8 mouse cellular contexts compared by ENCODE assay signal in the genomic region with DNA sequence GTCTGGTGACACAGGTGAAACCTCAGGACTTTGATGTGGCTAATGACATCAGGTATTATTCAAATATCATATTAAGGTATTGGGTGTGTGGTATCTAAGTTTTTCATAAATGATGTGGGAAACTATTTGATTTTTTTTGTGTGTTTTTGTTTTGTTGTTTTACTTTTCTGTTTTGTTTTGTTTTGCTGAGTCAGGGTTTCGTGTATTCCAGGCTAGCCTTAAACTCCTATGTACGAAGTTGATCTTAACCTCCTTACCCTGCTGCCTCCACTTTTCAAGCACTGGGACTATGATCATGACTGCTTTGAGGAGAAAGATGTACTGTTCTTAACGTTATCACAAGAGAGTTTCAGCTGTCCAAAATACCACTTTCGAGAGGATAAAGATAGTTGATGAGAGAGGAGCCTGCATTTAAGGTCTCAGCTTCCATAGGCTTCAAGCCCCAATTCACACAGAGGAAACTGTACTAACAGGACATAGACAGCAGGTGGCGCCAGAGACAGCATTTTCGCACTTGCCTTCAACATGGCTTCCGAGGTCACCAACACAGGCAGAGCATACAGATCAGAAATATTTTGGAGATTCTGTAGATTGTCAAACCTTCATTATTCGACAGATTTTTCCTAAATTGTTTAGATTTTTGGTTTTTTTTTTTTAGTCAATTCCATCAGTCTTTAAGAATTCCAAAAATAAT.
DNase-seq lines count a peak whose midpoint lies in the region; ATAC-seq and TF ChIP-seq lines count a peak whose summit lies in the region.

No protein-coding gene starts in this region.

- intact Hi-C loops in heart, postnatal 10 days (cut with DNase I), result loop anchor here (2.0 to 10.0 kb wide), 6 partner anchors 19 to 1893 kb away; a partner anchor contains a TSS

- no peaks in the 10 kb centered on the region for H3K36me3 ChIP-seq in lung, postnatal 0 days (ENCODE audit: insufficient read depth, low read length)

- ATAC-seq in lung, postnatal 0 days, result peak; percentile 37; the same call in 1 of the 2 replicates

- H3K27ac ChIP-seq in lung, postnatal 0 days (ENCODE audit: low read length), result no peak overlapping the region

- TF ChIP-seq EP300 in lung, postnatal 0 days (IDR thresholded peaks at IDR 0.05), result no peak

- peak; percentile 83 for DNase-seq in ES-CJ7 (ENCODE audit: low read depth, low spot score)
- peak; percentile 68 for DNase-seq in adrenal gland, postnatal 25 days
- peak; percentile 74 for DNase-seq in embryo, embryonic 9.5 days (ENCODE audit: extremely low spot score)
- DNase-seq in heart, postnatal 10 days, result peak; percentile 78 to 88
- peak; percentile 73 for DNase-seq in layer of hippocampus, adult 11-12 months (ENCODE audit: low spot score)
- DNase-seq in lung, postnatal 0 days (ENCODE audit: low spot score), result peak; percentile 74
- DNase-seq in retina, postnatal 7 days (ENCODE audit: low read depth, low spot score), result peak; percentile 65
- DNase-seq in urinary bladder, adult 2 months (ENCODE audit: low spot score), result peak; percentile 28

- no peaks in the 10 kb centered on the region for H3K9me3 ChIP-seq in lung, postnatal 0 days (ENCODE audit: low read length)

- TF ChIP-seq CTCF in lung, postnatal 0 days (IDR thresholded peaks at IDR 0.05), result peak; percentile 93

- H3K4me1 ChIP-seq in lung, postnatal 0 days (ENCODE audit: insufficient read depth, low read depth, low read length), result no peaks in the 10 kb centered on the region

- H3K4me2 ChIP-seq in lung, postnatal 0 days (replicated peaks; ENCODE audit: low read depth, low read length), result no peak overlapping the region

- 21% methylated on average over 8 of the region's 8 CpGs for WGBS in lung, postnatal 0 days

- no peaks in the 10 kb centered on the region for H3K27me3 ChIP-seq in lung, postnatal 0 days (replicated peaks; ENCODE audit: insufficient read depth, low read length)

- H3K4me3 ChIP-seq in lung, postnatal 0 days (ENCODE audit: low read depth, low read length), result no peak overlapping the region

- H3K9ac ChIP-seq in lung, postnatal 0 days (replicated peaks; ENCODE audit: low read depth), result no peak overlapping the region

Comparison
In these comparisons a context has a peak if more than half of its experiments do, and no peak if none do; other contexts are left out.
1. DNase-seq: peak in every context shown above with its lines; median percentile 83 in ES-CJ7; 83 in heart, postnatal 10 days; 74 in embryo, embryonic 9.5 days; 74 in lung, postnatal 0 days; 73 in layer of hippocampus, adult 11-12 months; 68 in adrenal gland, postnatal 25 days; 65 in retina, postnatal 7 days; 28 in urinary bladder, adult 2 months.